Mouse (Mus musculus): Measurements from ENCODE around the gene Usp40. TPM values are rescaled to one million over a fixed set of nuclear protein-coding genes. Genes with fewer than 3 reads are reported as not detected.

Usp40 gene
- polyA plus RNA-seq, 1 experiment from 2014 or later = 31.8 TPM

DNA sequence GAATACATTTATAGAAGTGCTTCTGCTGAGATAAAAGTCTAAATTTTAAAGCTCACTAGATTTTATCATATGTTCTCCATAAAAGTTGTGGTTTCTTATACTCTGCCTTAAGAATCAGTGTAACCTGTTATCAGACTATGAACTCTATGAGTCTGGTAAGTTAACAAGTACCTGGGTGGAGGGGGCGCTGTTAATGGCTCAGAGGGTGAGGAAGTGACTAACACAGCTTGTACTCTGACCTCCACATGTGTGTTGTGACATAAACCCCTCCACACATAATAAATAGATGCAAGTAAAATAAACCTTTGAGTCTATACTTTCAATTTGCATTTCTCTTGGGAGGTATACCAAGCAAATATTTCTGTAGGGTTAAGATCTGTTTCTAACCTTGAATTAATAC, 97.9 kb downstream of the Usp40 start:
- 68% methylated on average over 1 of the region's 1 CpGs for WGBS
- H3K9ac ChIP-seq (ENCODE audit: low read length) = no peak overlapping the region
- no peak for ATAC-seq (ENCODE audit: insufficient read depth, low FRiP score)
- no peaks in the 10 kb centered on the region for H3K27me3 ChIP-seq (ENCODE audit: control insufficient read depth, insufficient read depth, low read length)
- H3K4me3 ChIP-seq (replicated peaks; ENCODE audit: low read length) = no peak overlapping the region
- H3K4me1 ChIP-seq (ENCODE audit: control insufficient read depth, insufficient read depth, low read length) = peaks cover 14% of the 10 kb centered on the region
- H3K27ac ChIP-seq (ENCODE audit: low read length) = no peak overlapping the region
- H3K4me2 ChIP-seq (ENCODE audit: low read depth, low read length) = no peak overlapping the region
- H3K36me3 ChIP-seq (ENCODE audit: control insufficient read depth, insufficient read depth, low read length) = 0 out of 2 replicates have a peak, but pooled peaks cover 2% of the 10 kb centered on the region
- H3K9me3 ChIP-seq (replicated peaks; ENCODE audit: control insufficient read depth, low read length) = no peaks in the 10 kb centered on the region

GRCm38 (mm10) chr1:87909565-87909964, 98.8 kb downstream of the Usp40 start:
- ATAC-seq (ENCODE audit: insufficient read depth, low FRiP score) = no peak
- H3K9ac ChIP-seq (ENCODE audit: low read length) = no peak overlapping the region
- peak overlapping the region; percentile 15 for H3K27ac ChIP-seq (ENCODE audit: low read length)
- H3K4me1 ChIP-seq (ENCODE audit: control insufficient read depth, insufficient read depth, low read length) = peaks cover 14% of the 10 kb centered on the region
- no peak overlapping the region for H3K4me2 ChIP-seq (ENCODE audit: low read depth, low read length)
- no peaks in the 10 kb centered on the region for H3K27me3 ChIP-seq (ENCODE audit: control insufficient read depth, insufficient read depth, low read length)
- no peak overlapping the region for H3K4me3 ChIP-seq (replicated peaks; ENCODE audit: low read length)
- no peaks in the 10 kb centered on the region for H3K9me3 ChIP-seq (replicated peaks; ENCODE audit: control insufficient read depth, low read length)
- no peaks in the 10 kb centered on the region for H3K36me3 ChIP-seq (ENCODE audit: control insufficient read depth, insufficient read depth, low read length)

DNA sequence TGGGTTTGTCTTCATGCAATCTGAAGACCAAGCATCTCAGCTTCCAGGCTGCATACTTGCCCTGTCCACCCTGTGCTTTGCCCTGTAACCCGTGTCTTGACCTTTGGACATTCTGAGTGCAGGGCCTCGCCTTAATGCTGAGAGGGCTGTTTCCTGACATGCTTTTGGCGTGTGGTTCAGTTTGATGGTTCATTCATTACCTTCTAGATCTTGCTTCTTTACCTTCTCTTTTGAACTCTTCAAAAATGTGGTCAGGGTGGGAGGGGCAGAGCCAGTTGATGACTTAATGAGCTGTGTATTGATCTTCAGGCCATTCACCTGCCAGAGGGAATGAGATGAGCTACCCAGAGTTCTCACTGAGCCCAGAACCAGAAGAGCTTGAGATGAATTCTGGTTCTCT, 99.6 kb downstream of the Usp40 start:
- no peak overlapping the region for H3K4me3 ChIP-seq (replicated peaks; ENCODE audit: low read length)
- no peaks in the 10 kb centered on the region for H3K9me3 ChIP-seq (replicated peaks; ENCODE audit: control insufficient read depth, low read length)
- peak overlapping the region; percentile 15; the same call in 1 of the 2 replicates for H3K27ac ChIP-seq (ENCODE audit: low read length)
- WGBS = 64% methylated on average over 3 of the region's 3 CpGs
- H3K27me3 ChIP-seq (ENCODE audit: control insufficient read depth, insufficient read depth, low read length) = no peaks in the 10 kb centered on the region
- no peak overlapping the region for H3K9ac ChIP-seq (ENCODE audit: low read length)
- H3K4me2 ChIP-seq (ENCODE audit: low read depth, low read length) = no peak overlapping the region
- no peaks in the 10 kb centered on the region for H3K36me3 ChIP-seq (ENCODE audit: control insufficient read depth, insufficient read depth, low read length)
- H3K4me1 ChIP-seq (ENCODE audit: control insufficient read depth, insufficient read depth, low read length) = peaks cover 14% of the 10 kb centered on the region
- no peak; the same call in 1 of the 2 replicates for ATAC-seq (ENCODE audit: insufficient read depth, low FRiP score)

- Histone ChIP-seq H3K27ac (ENCODE audit: low read length) (no peak overlapping the region), H3K9ac (ENCODE audit: low read length) (no peak overlapping the region), H3K4me3 (replicated peaks; ENCODE audit: low read length) (no peak overlapping the region), H3K4me1 (ENCODE audit: control insufficient read depth, insufficient read depth, low read length) (peaks cover 13% of the 10 kb centered on the region), H3K36me3 (ENCODE audit: control insufficient read depth, insufficient read depth, low read length) (no peaks in the 10 kb centered on the region), H3K4me2 (ENCODE audit: low read depth, low read length) (no peak overlapping the region), H3K9me3 (replicated peaks; ENCODE audit: control insufficient read depth, low read length) (no peaks in the 10 kb centered on the region), H3K27me3 (ENCODE audit: control insufficient read depth, insufficient read depth, low read length) (no peaks in the 10 kb centered on the region)
- ATAC-seq (ENCODE audit: insufficient read depth, low FRiP score) = no peak
- 92% methylated on average over 2 of the region's 2 CpGs for WGBS
Measured at GRCm38 (mm10) chr1:87908006-87908405, 100.3 kb downstream of the Usp40 start.

GRCm38 (mm10) chr1:87906361-87906956, 101.9 kb downstream of the Usp40 start:
- Histone ChIP-seq H3K36me3 (ENCODE audit: control insufficient read depth, insufficient read depth, low read length) (no peaks in the 10 kb centered on the region), H3K9me3 (replicated peaks; ENCODE audit: control insufficient read depth, low read length) (no peaks in the 10 kb centered on the region), H3K4me2 (ENCODE audit: low read depth, low read length) (no peak overlapping the region), H3K4me3 (replicated peaks; ENCODE audit: low read length) (no peak overlapping the region), H3K27ac (ENCODE audit: low read length) (no peak overlapping the region), H3K4me1 (ENCODE audit: control insufficient read depth, insufficient read depth, low read length) (peaks cover 8% of the 10 kb centered on the region), H3K9ac (ENCODE audit: low read length) (no peak overlapping the region), H3K27me3 (ENCODE audit: control insufficient read depth, insufficient read depth, low read length) (no peaks in the 10 kb centered on the region)
- 77% methylated on average over 5 of the region's 5 CpGs for WGBS
- ATAC-seq (ENCODE audit: insufficient read depth, low FRiP score) = peak; percentile 60; the same call in 1 of the 2 replicates

DNA sequence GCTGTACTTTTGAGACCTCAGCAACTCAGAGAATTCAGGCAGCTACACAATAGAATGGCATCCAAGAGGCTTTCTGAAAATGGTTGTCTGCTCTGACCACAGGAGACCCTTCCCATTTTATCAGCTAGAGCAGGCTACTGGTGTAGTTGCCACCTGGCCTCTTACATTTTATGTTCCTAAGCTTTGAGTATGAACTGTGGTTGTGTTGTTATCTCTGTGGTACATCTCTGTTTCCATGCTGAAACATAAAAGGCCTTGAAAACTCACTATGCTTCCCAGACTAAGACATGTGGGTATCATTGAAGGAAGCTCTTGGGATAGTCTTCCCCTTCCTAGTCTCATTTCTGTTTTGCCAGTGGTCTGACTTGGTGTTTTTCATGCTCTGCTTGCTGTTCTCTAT, 106.2 kb downstream of the Usp40 start:
- Histone ChIP-seq H3K4me3 (replicated peaks; ENCODE audit: low read length) (no peak overlapping the region), H3K27me3 (ENCODE audit: control insufficient read depth, insufficient read depth, low read length) (no peaks in the 10 kb centered on the region), H3K4me2 (ENCODE audit: low read depth, low read length) (no peak overlapping the region), H3K27ac (ENCODE audit: low read length) (no peak overlapping the region), H3K36me3 (ENCODE audit: control insufficient read depth, insufficient read depth, low read length) (no peaks in the 10 kb centered on the region), H3K9ac (ENCODE audit: low read length) (no peak overlapping the region), H3K4me1 (ENCODE audit: control insufficient read depth, insufficient read depth, low read length) (0 out of 2 replicates have a peak, but pooled peaks cover 7% of the 10 kb centered on the region), H3K9me3 (replicated peaks; ENCODE audit: control insufficient read depth, low read length) (no peaks in the 10 kb centered on the region)
- no peak for ATAC-seq (ENCODE audit: insufficient read depth, low FRiP score)

DNA sequence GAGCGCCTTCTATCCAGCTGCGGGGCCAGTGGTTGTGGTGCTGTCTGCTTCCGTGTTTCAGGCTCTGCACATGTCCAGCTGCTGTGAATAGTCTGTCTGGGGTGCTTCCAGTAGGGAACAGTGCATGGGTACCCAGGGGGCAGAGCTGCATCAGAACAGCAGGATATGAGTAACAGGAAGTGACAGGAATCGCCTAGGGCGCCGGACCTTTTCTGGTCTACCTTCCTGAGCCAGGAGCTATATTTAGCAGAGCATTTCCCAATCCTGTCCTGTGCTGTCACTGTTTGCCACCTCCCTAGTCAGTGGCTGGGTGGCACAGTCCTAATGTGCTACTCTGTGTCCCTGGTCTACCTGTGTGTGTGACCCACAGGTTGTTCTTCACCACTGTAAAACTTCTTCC, 107.4 kb downstream of the Usp40 start:
- H3K4me2 ChIP-seq (ENCODE audit: low read depth, low read length) = no peak overlapping the region
- H3K27ac ChIP-seq (ENCODE audit: low read length) = no peak overlapping the region
- ATAC-seq (ENCODE audit: insufficient read depth, low FRiP score) = no peak

GRCm38 (mm10) chr1:87899701-87900100, 108.7 kb downstream of the Usp40 start:
- no peak overlapping the region for H3K9ac ChIP-seq (ENCODE audit: low read length)
- no peaks in the 10 kb centered on the region for H3K27me3 ChIP-seq (ENCODE audit: control insufficient read depth, insufficient read depth, low read length)
- WGBS = 66% methylated on average over 2 of the region's 2 CpGs
- H3K36me3 ChIP-seq (ENCODE audit: control insufficient read depth, insufficient read depth, low read length) = no peaks in the 10 kb centered on the region
- no peak overlapping the region for H3K4me3 ChIP-seq (replicated peaks; ENCODE audit: low read length)
- no peak for ATAC-seq (ENCODE audit: insufficient read depth, low FRiP score)
- 0 out of 2 replicates have a peak, but pooled peaks cover 7% of the 10 kb centered on the region for H3K4me1 ChIP-seq (ENCODE audit: control insufficient read depth, insufficient read depth, low read length)
- H3K9me3 ChIP-seq (replicated peaks; ENCODE audit: control insufficient read depth, low read length) = no peaks in the 10 kb centered on the region
- H3K27ac ChIP-seq (ENCODE audit: low read length) = 0 out of 2 replicates have a peak overlapping the region, but pooled peaks have one; percentile 24
- no peak overlapping the region for H3K4me2 ChIP-seq (ENCODE audit: low read depth, low read length)

More for the DNA sequence above, 107.4 kb downstream of the Usp40 start:
- 72% methylated on average over 6 of the region's 6 CpGs for WGBS
- H3K9me3 ChIP-seq (replicated peaks; ENCODE audit: control insufficient read depth, low read length) = no peaks in the 10 kb centered on the region
- H3K4me1 ChIP-seq (ENCODE audit: control insufficient read depth, insufficient read depth, low read length) = 0 out of 2 replicates have a peak, but pooled peaks cover 7% of the 10 kb centered on the region
- H3K27me3 ChIP-seq (ENCODE audit: control insufficient read depth, insufficient read depth, low read length) = no peaks in the 10 kb centered on the region
- H3K36me3 ChIP-seq (ENCODE audit: control insufficient read depth, insufficient read depth, low read length) = no peaks in the 10 kb centered on the region
- H3K4me3 ChIP-seq (replicated peaks; ENCODE audit: low read length) = no peak overlapping the region
- no peak overlapping the region for H3K9ac ChIP-seq (ENCODE audit: low read length)

DNA sequence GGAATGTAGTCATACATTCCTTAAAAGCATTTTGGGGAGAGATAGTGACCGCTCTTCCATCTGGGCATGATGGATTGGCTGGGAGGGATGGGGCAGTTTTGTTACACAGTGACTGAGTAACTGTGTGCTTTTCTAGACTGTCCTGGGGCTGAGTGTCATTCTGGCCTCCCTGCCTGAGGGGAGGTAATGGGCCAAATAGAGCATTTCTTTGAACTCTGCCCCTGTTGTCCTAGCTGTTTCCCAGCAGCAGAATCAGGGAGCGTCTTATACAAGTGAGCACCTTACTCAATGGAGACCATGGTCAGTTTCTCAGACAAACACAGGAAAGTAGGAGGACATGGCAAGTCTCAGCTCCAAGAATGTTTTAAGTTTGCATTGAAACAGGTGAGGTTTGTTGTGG, 111.4 kb downstream of the Usp40 start:
- H3K4me3 ChIP-seq (replicated peaks; ENCODE audit: low read length) = no peak overlapping the region
- H3K27ac ChIP-seq (ENCODE audit: low read length) = no peak overlapping the region
- H3K27me3 ChIP-seq (ENCODE audit: control insufficient read depth, insufficient read depth, low read length) = no peaks in the 10 kb centered on the region
- no peak for ATAC-seq (ENCODE audit: insufficient read depth, low FRiP score)
- H3K36me3 ChIP-seq (ENCODE audit: control insufficient read depth, insufficient read depth, low read length) = no peaks in the 10 kb centered on the region
- 0 out of 2 replicates have a peak, but pooled peaks cover 7% of the 10 kb centered on the region for H3K4me1 ChIP-seq (ENCODE audit: control insufficient read depth, insufficient read depth, low read length)
- no peaks in the 10 kb centered on the region for H3K9me3 ChIP-seq (replicated peaks; ENCODE audit: control insufficient read depth, low read length)
- no peak overlapping the region for H3K4me2 ChIP-seq (ENCODE audit: low read depth, low read length)
- H3K9ac ChIP-seq (ENCODE audit: low read length) = no peak overlapping the region
- 86% methylated on average over 2 of the region's 2 CpGs for WGBS

Measured in stomach, embryonic 16.5 days (tissue).